Mouse (Mus musculus) lung, embryonic 15.5 days (tissue): Measurements from ENCODE around the gene Gm20696. TPM values are rescaled to one million over a fixed set of nuclear protein-coding genes. Genes with fewer than 3 reads are reported as not detected.

Experiments used
- ATAC-seq: fragments of 200-750 bp; cut with Nextera tagmentation; 2 replicates; pipeline ENCODE4 v1.8.0; 2017; ENCODE audit warnings: moderate number of reproducible peaks, borderline replicate concordance; ENCODE audit not compliant: low FRiP score, low TSS enrichment; ENCODE audit errors: extremely low read depth
- H3K27ac ChIP-seq: fragments of 300-500 bp; sonication (generic); 2 replicates; pipeline ENCODE4 v1.5.1; 2015; ENCODE audit warnings: moderate library complexity, mild to moderate bottlenecking, inconsistent platforms
- H3K27me3 ChIP-seq: fragments of 300-500 bp; sonication (generic); 2 replicates; pipeline ENCODE4 v1.6.1; 2015; ENCODE audit warnings: inconsistent platforms
- H3K36me3 ChIP-seq: fragments of 300-500 bp; sonication (generic); 2 replicates; pipeline ENCODE4 v1.6.1; 2015; ENCODE audit warnings: inconsistent platforms
- H3K4me1 ChIP-seq: fragments of 300-500 bp; sonication (generic); 2 replicates; pipeline ENCODE4 v1.6.1; 2015; ENCODE audit warnings: inconsistent platforms
- H3K4me2 ChIP-seq: fragments of 300-500 bp; sonication (generic); 2 replicates; pipeline ENCODE4 v1.6.1; 2015; ENCODE audit warnings: inconsistent platforms, mild to moderate bottlenecking, moderate library complexity
- H3K4me3 ChIP-seq: fragments of 300-500 bp; sonication (generic); 2 replicates; pipeline ENCODE4 v1.5.1; 2015; ENCODE audit warnings: mild to moderate bottlenecking, inconsistent platforms
- H3K9ac ChIP-seq: fragments of 300-500 bp; sonication (generic); 2 replicates; pipeline ENCODE4 v1.6.1; 2015; ENCODE audit warnings: inconsistent platforms
- H3K9me3 ChIP-seq: fragments of 300-500 bp; sonication (generic); 2 replicates; pipeline ENCODE4 v1.6.1; 2016; ENCODE audit warnings: inconsistent platforms
- WGBS: fragments of 180-500 bp; shearing (Covaris S2); methylation state at CpG from one replicate; pipeline ENCODE4 v1.1.7; 2015; 5-methylcytosine and 5-hydroxymethylcytosine counted together
- polyA plus RNA-seq: library from polyadenylated mRNA; unstranded; fragments of >200 nt; fragmentation: Nextera tagmentation; extraction: Ambion mirVana; gene quantifications from 2 replicates; pipeline ENCODE4 v1.2.1, GENCODE M21; 2015

Gm20696 gene
- polyA plus RNA-seq, 1 experiment from 2014 or later: 3.8 TPM

- 60% methylated on average over 5 of the region's 5 CpGs for WGBS
- Histone ChIP-seq H3K9ac (no peak overlapping the region), H3K4me3 (no peak overlapping the region), H3K27ac (no peak overlapping the region), H3K27me3 (peaks cover 4% of the 10 kb centered on the region; the same call in 1 of the 2 replicates), H3K4me2 (no peak overlapping the region), H3K36me3 (no peaks in the 10 kb centered on the region), H3K9me3 (no peaks in the 10 kb centered on the region), H3K4me1 (no peaks in the 10 kb centered on the region)
- ATAC-seq: no peak
These were observed 18.3 kb upstream of the Gm20696 start for GRCm38 (mm10) chr6:99684899-99685298.

- Histone ChIP-seq H3K4me1 (no peaks in the 10 kb centered on the region), H3K9me3 (no peaks in the 10 kb centered on the region), H3K4me3 (no peak overlapping the region), H3K27ac (no peak overlapping the region), H3K4me2 (no peak overlapping the region), H3K36me3 (no peaks in the 10 kb centered on the region), H3K9ac (no peak overlapping the region), H3K27me3 (no peaks in the 10 kb centered on the region)
- ATAC-seq: no peak
- 90% methylated on average over 5 of the region's 5 CpGs for WGBS
These were observed 17.4 kb upstream of the Gm20696 start for GRCm38 (mm10) chr6:99683974-99684373.

- Histone ChIP-seq H3K9me3 (no peaks in the 10 kb centered on the region), H3K27me3 (no peaks in the 10 kb centered on the region), H3K4me3 (no peak overlapping the region), H3K36me3 (no peaks in the 10 kb centered on the region), H3K27ac (no peak overlapping the region), H3K9ac (no peak overlapping the region), H3K4me1 (no peaks in the 10 kb centered on the region), H3K4me2 (no peak overlapping the region)
- 74% methylated on average over 11 of the region's 11 CpGs for whole genome bisulfite sequencing
- ATAC-seq: no peak
These were observed 11.5 kb upstream of the Gm20696 start for GRCm38 (mm10) chr6:99678108-99678507.

GRCm38 (mm10) chr6:99677325-99677724, 10.7 kb upstream of the Gm20696 start:
- H3K4me1 ChIP-seq: no peaks in the 10 kb centered on the region
- H3K9ac ChIP-seq: no peak overlapping the region
- no peaks in the 10 kb centered on the region for H3K9me3 ChIP-seq
- H3K4me2 ChIP-seq: no peak overlapping the region
- ATAC-seq: no peak
- H3K27ac ChIP-seq: no peak overlapping the region
- no peaks in the 10 kb centered on the region for H3K27me3 ChIP-seq
- WGBS: 69% methylated on average over 8 of the region's 8 CpGs
- no peaks in the 10 kb centered on the region for H3K36me3 ChIP-seq
- H3K4me3 ChIP-seq: no peak overlapping the region

GRCm38 (mm10) chr6:99674482-99674881, 7.9 kb upstream of the Gm20696 start:
- Histone ChIP-seq H3K9me3 (no peaks in the 10 kb centered on the region), H3K9ac (no peak overlapping the region), H3K27me3 (no peaks in the 10 kb centered on the region), H3K27ac (no peak overlapping the region), H3K4me2 (no peak overlapping the region), H3K4me3 (no peak overlapping the region), H3K4me1 (0 out of 2 replicates have a peak, but pooled peaks cover 3% of the 10 kb centered on the region), H3K36me3 (no peaks in the 10 kb centered on the region)
- ATAC-seq: no peak
- WGBS: 68% methylated on average over 4 of the region's 4 CpGs

GRCm38 (mm10) chr6:99671768-99672167, 5.2 kb upstream of the Gm20696 start:
- Histone ChIP-seq H3K27ac (no peak overlapping the region), H3K4me2 (no peak overlapping the region), H3K4me3 (no peak overlapping the region), H3K9me3 (no peaks in the 10 kb centered on the region), H3K36me3 (no peaks in the 10 kb centered on the region), H3K4me1 (peaks cover 12% of the 10 kb centered on the region), H3K9ac (no peak overlapping the region), H3K27me3 (no peaks in the 10 kb centered on the region)
- WGBS: 54% methylated on average over 3 of the region's 3 CpGs
- no peak for ATAC-seq

GRCm38 (mm10) chr6:99670481-99671119, 4.0 kb upstream of the Gm20696 start:
- Histone ChIP-seq H3K36me3 (no peaks in the 10 kb centered on the region), H3K9me3 (no peaks in the 10 kb centered on the region), H3K9ac (no peak overlapping the region), H3K27ac (no peak overlapping the region), H3K27me3 (no peaks in the 10 kb centered on the region), H3K4me1 (peaks cover 12% of the 10 kb centered on the region), H3K4me3 (no peak overlapping the region), H3K4me2 (no peak overlapping the region)
- 76% methylated on average over 7 of the region's 7 CpGs for WGBS
- no peak; the same call in 1 of the 2 replicates for ATAC-seq

- Histone ChIP-seq H3K4me2 (no peak overlapping the region), H3K9me3 (no peaks in the 10 kb centered on the region), H3K27ac (no peak overlapping the region), H3K4me3 (no peak overlapping the region), H3K9ac (no peak overlapping the region), H3K4me1 (peaks cover 16% of the 10 kb centered on the region), H3K27me3 (no peaks in the 10 kb centered on the region), H3K36me3 (no peaks in the 10 kb centered on the region)
- no peak for ATAC-seq
- WGBS: 39% methylated on average over 5 of the region's 5 CpGs
These were observed 3.1 kb upstream of the Gm20696 start for GRCm38 (mm10) chr6:99669481-99670325.

- H3K9me3 ChIP-seq: no peaks in the 10 kb centered on the region
- peak overlapping the region; percentile 83 for H3K4me3 ChIP-seq
- H3K9ac ChIP-seq: peak overlapping the region; percentile 75; the same call in 1 of the 2 replicates
- no peak for ATAC-seq
- peak overlapping the region; percentile 8 for H3K27ac ChIP-seq
- H3K4me2 ChIP-seq: peak overlapping the region; percentile 87
- no peaks in the 10 kb centered on the region for H3K27me3 ChIP-seq
- H3K4me1 ChIP-seq: peaks cover 16% of the 10 kb centered on the region
- 30% methylated on average over 8 of the region's 8 CpGs for WGBS
- H3K36me3 ChIP-seq: no peaks in the 10 kb centered on the region
These were observed 693 bp upstream of the Gm20696 start for GRCm38 (mm10) chr6:99667290-99667689.

- H3K9ac ChIP-seq: peak overlapping the region; percentile 75
- peak overlapping the region; percentile 87 for H3K4me2 ChIP-seq
- no peaks in the 10 kb centered on the region for H3K27me3 ChIP-seq
- no peaks in the 10 kb centered on the region for H3K36me3 ChIP-seq
- H3K4me1 ChIP-seq: peaks cover 25% of the 10 kb centered on the region
- H3K27ac ChIP-seq: peak overlapping the region; percentile 77
- no peak for ATAC-seq
- peak overlapping the region; percentile 83 for H3K4me3 ChIP-seq
- WGBS: 15% methylated on average over 16 of the region's 16 CpGs
- H3K9me3 ChIP-seq: no peaks in the 10 kb centered on the region
These were observed 910 bp downstream of the Gm20696 start for GRCm38 (mm10) chr6:99665457-99666317.

GRCm38 (mm10) chr6:99663232-99663631, 3.4 kb downstream of the Gm20696 start:
- Histone ChIP-seq H3K27me3 (no peaks in the 10 kb centered on the region), H3K9me3 (no peaks in the 10 kb centered on the region), H3K9ac (no peak overlapping the region), H3K36me3 (no peaks in the 10 kb centered on the region), H3K27ac (no peak overlapping the region), H3K4me3 (no peak overlapping the region), H3K4me2 (no peak overlapping the region), H3K4me1 (peaks cover 31% of the 10 kb centered on the region)
- WGBS: 77% methylated on average over 8 of the region's 8 CpGs
- no peak for ATAC-seq
